Mouse (Mus musculus): Measurements from ENCODE around the gene Akap2.

DNA sequence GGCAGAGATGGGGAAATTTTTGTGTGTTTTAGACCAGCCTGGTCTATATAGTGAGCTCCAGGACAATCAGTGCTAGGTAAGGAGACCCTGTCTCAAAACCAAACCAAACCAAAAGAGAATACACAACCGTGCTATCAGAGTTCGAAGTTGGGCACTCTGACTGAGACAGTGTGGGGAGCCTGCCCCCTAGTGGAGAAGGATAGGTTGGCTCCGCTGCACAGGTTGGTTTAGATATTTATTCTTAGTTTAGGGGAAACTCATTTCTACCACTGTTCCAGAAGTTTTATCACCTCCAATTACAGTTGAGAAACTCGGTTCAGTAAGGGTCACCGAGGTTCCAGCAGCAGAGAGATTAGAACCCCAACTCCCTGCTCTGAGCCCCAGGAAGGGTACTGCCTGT lies 186.8 kb downstream of the Akap2 start:
- TF ChIP-seq CTCF (IDR thresholded peaks at IDR 0.05; ENCODE audit: extremely low read depth, insufficient read depth, low read length) (peak; percentile 90), POLR2A (IDR thresholded peaks at IDR 0.05; ENCODE audit: extremely low read depth, insufficient read depth, low read length) (no peak)

All from cortical plate, adult 2 months (tissue).